Mouse (Mus musculus): ENCODE data around the gene Olfr619.

Olfr619 gene

DNA sequence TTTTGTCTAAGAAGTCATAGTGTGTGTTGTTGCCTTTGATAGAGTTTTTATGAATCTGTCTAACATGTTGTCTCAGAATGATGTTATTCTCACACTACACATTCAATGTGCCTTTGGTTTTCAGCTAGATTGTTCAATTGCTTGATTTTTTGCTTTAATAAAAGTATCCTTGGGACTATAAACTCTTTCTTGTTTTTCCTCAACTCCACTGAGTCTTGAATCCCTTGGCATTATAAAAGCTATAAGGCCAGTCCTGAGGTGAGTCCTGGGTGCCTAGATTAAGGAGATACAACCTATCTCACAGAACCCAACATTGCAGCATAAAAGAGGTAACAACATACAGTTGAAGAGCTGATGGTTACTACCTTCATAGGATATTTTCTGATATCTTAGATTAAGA lies at the start of gene Olfr619:
Gene Olfr619, plus strand, starts transcription at position 301 of the 400 bp plus-strand sequence.
- no peak for DNase-seq (ENCODE audit: low read depth, low spot score)

DNA sequence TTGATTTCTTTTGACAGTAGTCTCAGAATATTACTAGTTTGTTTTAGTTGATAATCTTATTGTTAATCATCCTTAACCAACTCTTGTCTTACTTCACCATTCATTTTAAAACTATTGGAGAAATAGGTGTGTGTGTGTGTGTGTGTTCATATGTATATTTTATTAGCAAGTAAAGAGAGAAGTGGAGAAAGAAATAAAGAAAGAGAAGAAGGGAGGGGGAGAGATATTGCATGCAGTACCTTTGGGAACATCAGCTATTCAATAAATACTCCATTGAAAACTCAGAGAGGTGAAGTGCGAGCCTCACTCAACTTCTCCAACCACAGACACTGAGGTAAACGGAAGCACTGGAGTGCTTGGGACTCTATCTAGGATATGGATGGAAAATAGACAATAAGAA lies 44.6 kb upstream of the Olfr619 start, which contains the start of gene Olfr615:
Gene Olfr615, plus strand, starts transcription at position 301 of the 400 bp plus-strand sequence.
- no peak for DNase-seq (ENCODE audit: low read depth, low spot score)

DNA sequence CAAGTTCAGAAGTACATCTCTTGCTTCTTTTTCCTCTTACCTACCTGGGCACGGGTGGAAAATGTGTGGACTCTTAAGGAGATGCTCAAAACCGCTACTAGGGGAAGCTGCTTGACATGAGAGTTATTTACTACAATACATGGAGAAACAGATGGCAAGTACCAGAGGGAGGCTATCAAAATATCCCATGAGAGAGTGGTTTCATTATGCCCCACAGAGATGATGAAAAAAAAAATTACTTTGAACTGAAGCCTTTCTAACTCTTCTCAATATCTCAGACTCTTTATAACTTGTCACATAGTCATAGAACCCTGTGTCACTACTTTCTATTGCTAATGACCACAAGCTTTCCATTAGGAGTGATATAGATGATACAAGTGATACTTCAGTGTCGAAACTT lies 31.3 kb upstream of the Olfr619 start, which contains the start of gene Olfr616:
Gene Olfr616, minus strand, starts transcription at position 101 of the 400 bp plus-strand sequence.
- no peak for DNase-seq (ENCODE audit: low read depth, low spot score)

DNA sequence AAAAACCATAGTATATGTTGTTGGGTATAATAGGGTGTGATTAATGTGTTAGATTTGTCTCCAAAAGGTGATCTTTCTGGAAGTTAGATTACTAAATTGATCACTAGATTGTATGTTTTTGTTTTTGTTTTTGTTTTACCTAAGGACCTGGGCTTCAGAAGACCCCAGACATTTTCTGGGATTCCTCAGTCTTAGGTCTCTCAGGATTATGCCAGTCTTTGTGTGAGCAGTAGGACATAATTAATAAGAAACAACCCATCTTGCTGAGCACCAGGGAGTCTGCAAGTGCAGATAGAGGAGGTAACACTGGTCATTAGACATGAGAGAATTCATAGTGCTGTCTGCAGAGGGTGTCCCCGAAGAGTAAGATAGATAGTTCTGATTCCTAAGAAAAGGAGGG lies 27.6 kb upstream of the Olfr619 start, which contains the start of gene Olfr617:
Gene Olfr617, plus strand, starts transcription at position 301 of the 400 bp plus-strand sequence.
- DNase-seq (ENCODE audit: low read depth, low spot score): no peak

DNA sequence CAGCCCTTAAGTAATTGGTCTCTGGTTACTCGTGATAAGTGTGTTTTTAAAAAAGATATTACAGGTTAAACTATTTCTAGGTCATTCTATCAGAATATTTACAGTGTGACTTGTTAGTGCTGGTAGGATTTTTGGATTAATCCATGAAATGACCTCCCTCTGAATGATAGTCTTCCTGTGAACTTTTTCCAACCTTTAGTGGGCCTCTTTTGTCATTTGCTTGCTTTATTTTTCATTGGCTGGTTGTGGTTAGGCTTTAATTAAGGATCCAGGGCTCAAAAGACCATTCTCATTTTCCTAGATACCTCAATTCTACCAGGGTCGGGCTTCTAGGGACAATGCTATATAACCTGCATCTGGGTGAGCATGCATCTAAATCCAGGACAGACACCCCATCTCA lies 10.6 kb upstream of the Olfr619 start, which contains the start of gene Olfr618:
Gene Olfr618, plus strand, starts transcription at position 301 of the 400 bp plus-strand sequence.
- DNase-seq (ENCODE audit: low read depth, low spot score): no peak

DNA sequence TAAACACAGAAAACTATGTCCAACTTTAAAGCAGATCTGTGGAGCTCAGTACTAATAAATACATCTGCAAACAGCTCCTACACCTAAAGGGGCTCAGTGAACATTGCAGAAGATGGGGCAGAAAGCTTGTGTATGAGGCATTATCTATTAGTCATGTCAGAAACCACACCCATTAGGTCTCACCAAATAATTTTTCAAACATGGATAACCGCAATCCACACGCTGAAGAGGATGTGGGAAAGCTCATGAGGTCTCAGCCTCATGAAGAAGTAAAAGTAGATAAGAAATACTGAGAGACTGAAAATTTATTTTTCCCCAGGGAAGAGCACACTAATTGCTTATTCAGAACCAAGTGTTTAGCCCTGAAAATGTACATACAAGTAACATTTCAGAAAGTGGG lies 7.0 kb downstream of the Olfr619 start:
- DNase-seq (ENCODE audit: low read depth, low spot score): no peak

DNA sequence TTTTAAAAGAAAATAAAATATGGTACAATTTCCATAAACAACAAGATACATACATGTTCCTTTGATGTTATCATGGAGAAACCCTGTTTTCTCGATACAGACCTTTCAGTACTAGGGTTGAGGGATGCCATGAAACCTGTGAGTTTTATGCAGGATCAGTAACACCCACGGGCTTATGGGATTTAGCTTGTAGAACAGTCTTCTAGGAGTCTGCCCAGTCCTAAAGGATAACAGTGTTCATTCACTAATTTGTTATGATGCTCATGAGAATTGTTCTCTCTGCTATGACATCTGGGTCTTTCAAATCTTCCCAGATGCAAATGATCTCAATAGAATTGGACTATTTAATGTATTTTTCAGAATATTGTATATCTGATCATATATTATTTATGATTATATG lies 12.1 kb downstream of the Olfr619 start, which contains the start of gene Olfr620:
Gene Olfr620, minus strand, starts transcription at position 101 of the 400 bp plus-strand sequence.
- DNase-seq (ENCODE audit: low read depth, low spot score): no peak

DNA sequence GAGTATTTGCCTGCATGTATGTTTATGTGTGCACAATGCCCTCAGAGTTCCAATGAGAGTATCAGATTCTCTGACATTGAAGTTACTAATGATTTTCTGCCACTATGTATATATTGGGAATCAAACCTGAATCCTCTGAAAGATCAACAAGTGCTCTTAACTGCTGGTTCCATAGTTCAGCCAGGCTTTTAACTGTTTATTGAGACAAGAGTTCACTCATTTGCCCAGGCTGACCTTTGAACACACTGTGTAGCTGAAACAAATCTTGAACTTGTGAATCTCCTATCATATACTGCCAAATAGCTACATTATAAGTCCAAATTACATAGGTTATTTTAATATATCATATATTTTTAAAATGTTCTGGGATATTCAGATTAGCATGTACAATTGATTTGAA lies 36.4 kb downstream of the Olfr619 start:
- no peak for DNase-seq (ENCODE audit: low read depth, low spot score)

DNA sequence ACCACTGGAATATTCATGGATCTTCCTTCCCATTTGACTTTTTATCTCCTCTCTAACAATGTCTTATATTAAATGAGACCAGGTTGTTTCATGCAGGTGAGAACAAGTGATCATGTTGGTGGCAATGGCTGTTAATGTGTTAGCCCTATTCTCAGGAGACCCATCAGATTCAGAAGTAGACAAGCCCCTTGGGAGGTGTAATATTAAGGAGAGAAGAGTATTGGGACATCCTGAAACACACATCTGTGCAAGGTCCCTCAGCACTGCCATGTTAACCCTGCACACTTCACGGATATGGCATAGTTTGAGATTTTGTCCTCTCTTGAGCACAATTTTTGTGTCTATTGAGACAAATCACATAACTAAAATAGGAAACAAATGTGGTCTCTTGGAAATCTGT lies 42.2 kb downstream of the Olfr619 start, which contains the start of gene Olfr622:
Gene Olfr622, minus strand, starts transcription at position 101 of the 400 bp plus-strand sequence.
- DNase-seq (ENCODE audit: low read depth, low spot score): no peak

DNA sequence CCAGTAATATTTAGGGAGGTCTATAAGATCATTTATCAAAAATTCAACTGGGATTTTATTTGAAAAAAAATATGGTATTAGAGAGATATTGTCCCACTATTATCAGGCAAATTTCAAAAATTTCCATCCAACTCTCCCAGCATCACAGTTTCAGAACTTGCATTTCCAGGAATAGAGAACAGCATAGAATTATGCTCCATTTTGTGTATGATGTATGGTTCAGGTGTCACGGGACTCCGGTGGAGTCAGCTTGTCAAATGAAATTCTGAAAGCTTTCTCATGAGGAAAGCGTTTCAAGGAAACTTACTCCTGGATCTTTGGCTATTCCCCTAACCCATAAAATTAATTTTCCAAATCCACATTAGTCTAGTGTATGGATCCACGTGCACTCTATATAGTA lies 43.7 kb downstream of the Olfr619 start:
- DNase-seq (ENCODE audit: low read depth, low spot score): no peak

All from A20 (cell line).